Comparison of ENCODE assay signal across 7 mouse cellular contexts in genomic region chr7:30444154-30444970, GRCm38 (mm10). TPM values are rescaled to one million over a fixed set of nuclear protein-coding genes. Genes with fewer than 3 reads are reported as not detected.
DNase-seq lines count a peak whose midpoint lies in the region; ATAC-seq and TF ChIP-seq lines count a peak whose summit lies in the region.

No protein-coding gene starts in this region.

- in situ Hi-C loops in ES-E14 (cut with MboI; ENCODE audit: low sequenced_read_pairs in 2 of 2, unreplicated experiment in 2 of 2), result no loop called here

- peak overlapping the region; percentile 61 for H3K9ac ChIP-seq in ES-E14 (ENCODE audit: insufficient read depth, low read depth, low read length, poor library complexity, severe bottlenecking)
- H3K9ac ChIP-seq in forebrain, embryonic 11.5 days (ENCODE audit: low read length), result peak overlapping the region; percentile 74
- peak overlapping the region; percentile 60 for H3K9ac ChIP-seq in intestine, embryonic 15.5 days
- H3K9ac ChIP-seq in liver, embryonic 11.5 days (ENCODE audit: low read depth, low read length), result peak overlapping the region; percentile 53; the same call in 1 of the 2 replicates

- peak overlapping the region; percentile 56 to 74 for H3K4me3 ChIP-seq in ES-E14 (ENCODE audit: insufficient read depth in 1 of 2, low read depth in 1 of 2, low read length in 2 of 2, poor library complexity in 1 of 2, severe bottlenecking in 1 of 2)
- H3K4me3 ChIP-seq in forebrain, embryonic 11.5 days (ENCODE audit: low read depth, low read length), result peak overlapping the region; percentile 75
- peak overlapping the region; percentile 69 for H3K4me3 ChIP-seq in intestine, embryonic 15.5 days (replicated peaks)
- peak overlapping the region; percentile 65 for H3K4me3 ChIP-seq in liver, embryonic 11.5 days (ENCODE audit: low read depth, low read length)
- peak overlapping the region; percentile 89 for H3K4me3 ChIP-seq in olfactory bulb, adult 2 months (ENCODE audit: insufficient read depth, low read depth, low read length)

- no peak for DNase-seq in ES-E14 (ENCODE audit: low read depth, low spot score)
- peak; percentile 31 for DNase-seq in adrenal gland, adult 8-10 months
- DNase-seq in forebrain, embryonic 11.5 days (ENCODE audit: low spot score), result peak; percentile 89
- no peak for DNase-seq in liver, embryonic 11.5 days (ENCODE audit: low spot score)
- DNase-seq in thymus, postnatal 10 days (ENCODE audit: low spot score in 2 of 2), result no peak

- H3K27me3 ChIP-seq in forebrain, embryonic 11.5 days (ENCODE audit: control insufficient read depth, insufficient read depth, low read length), result no peaks in the 10 kb centered on the region
- H3K27me3 ChIP-seq in intestine, embryonic 15.5 days (replicated peaks), result peaks cover 8% of the 10 kb centered on the region
- H3K27me3 ChIP-seq in liver, embryonic 11.5 days (replicated peaks; ENCODE audit: control insufficient read depth, insufficient read depth, low read length), result peaks cover 42% of the 10 kb centered on the region

- peak; percentile 51 for ATAC-seq in forebrain, embryonic 11.5 days (replicated peaks; ENCODE audit: low FRiP score)
- ATAC-seq in intestine, embryonic 15.5 days, result peak; percentile 27
- 0 out of 2 replicates have a peak, but pooled peaks have one; percentile 26 for ATAC-seq in liver, embryonic 11.5 days (replicated peaks; ENCODE audit: low FRiP score)

- TF ChIP-seq CTCF in olfactory bulb, adult 2 months (IDR thresholded peaks at IDR 0.05; ENCODE audit: insufficient read depth, low read depth, low read length), result no peak

- peaks cover 32% of the 10 kb centered on the region for H3K36me3 ChIP-seq in ES-E14 (ENCODE audit: control insufficient read depth, insufficient read depth, low read length, poor library complexity, severe bottlenecking)
- no peaks in the 10 kb centered on the region for H3K36me3 ChIP-seq in forebrain, embryonic 11.5 days (ENCODE audit: control insufficient read depth, insufficient read depth, low read length)
- no peaks in the 10 kb centered on the region for H3K36me3 ChIP-seq in intestine, embryonic 15.5 days
- no peaks in the 10 kb centered on the region for H3K36me3 ChIP-seq in liver, embryonic 11.5 days (ENCODE audit: control insufficient read depth, insufficient read depth, low read length)

- peaks cover 0 to 12% of the 10 kb centered on the region in 2 experiments; a peak in 1 of 4 replicates for H3K4me1 ChIP-seq in ES-E14 (ENCODE audit: control insufficient read depth in 2 of 2, insufficient read depth in 2 of 2, low read length in 2 of 2, poor library complexity in 1 of 2)
- H3K4me1 ChIP-seq in forebrain, embryonic 11.5 days (replicated peaks; ENCODE audit: control insufficient read depth, insufficient read depth, low read length), result peaks cover 5% of the 10 kb centered on the region
- peaks cover 21% of the 10 kb centered on the region for H3K4me1 ChIP-seq in intestine, embryonic 15.5 days (replicated peaks)
- peaks cover 10% of the 10 kb centered on the region for H3K4me1 ChIP-seq in liver, embryonic 11.5 days (replicated peaks; ENCODE audit: control insufficient read depth, insufficient read depth, low read length)
- peaks cover 36% of the 10 kb centered on the region for H3K4me1 ChIP-seq in olfactory bulb, adult 2 months (ENCODE audit: control insufficient read depth, insufficient read depth, low read length)

- no peaks in the 10 kb centered on the region for H3K9me3 ChIP-seq in ES-E14 (ENCODE audit: control insufficient read depth, insufficient read depth, low read depth, low read length)
- no peaks in the 10 kb centered on the region for H3K9me3 ChIP-seq in forebrain, embryonic 11.5 days (ENCODE audit: control insufficient read depth, low read length)
- no peaks in the 10 kb centered on the region for H3K9me3 ChIP-seq in intestine, embryonic 15.5 days
- no peaks in the 10 kb centered on the region for H3K9me3 ChIP-seq in liver, embryonic 11.5 days (ENCODE audit: control insufficient read depth, low read length)

- H3K27ac ChIP-seq in ES-E14 (ENCODE audit: insufficient read depth, low read depth, low read length, poor library complexity, severe bottlenecking), result peak overlapping the region; percentile 30; the same call in 1 of the 2 replicates
- peak overlapping the region; percentile 75 for H3K27ac ChIP-seq in forebrain, embryonic 11.5 days (ENCODE audit: low read depth, low read length)
- no peak overlapping the region for H3K27ac ChIP-seq in intestine, embryonic 15.5 days
- no peak overlapping the region for H3K27ac ChIP-seq in liver, embryonic 11.5 days (ENCODE audit: low read depth, low read length)
- peak overlapping the region; percentile 95 for H3K27ac ChIP-seq in olfactory bulb, adult 2 months (ENCODE audit: insufficient read depth, low read depth, low read length)

- peak; percentile 30 for TF ChIP-seq POLR2A in olfactory bulb, adult 2 months (IDR thresholded peaks at IDR 0.05; ENCODE audit: insufficient read depth, low read depth, low read length)

- under 1% methylated on average over 38 of the region's 38 CpGs for WGBS in forebrain, embryonic 11.5 days
- 2% methylated on average over 38 of the region's 38 CpGs for WGBS in intestine, embryonic 15.5 days
- WGBS in liver, embryonic 11.5 days, result 2% methylated on average over 38 of the region's 38 CpGs
- under 1% methylated on average over 38 of the region's 38 CpGs for WGBS in olfactory bulb, adult 2 months

- H3K4me2 ChIP-seq in forebrain, embryonic 11.5 days (ENCODE audit: low read depth, low read length, severe bottlenecking), result peak overlapping the region; percentile 79
- H3K4me2 ChIP-seq in intestine, embryonic 15.5 days (replicated peaks), result peak overlapping the region; percentile 93
- H3K4me2 ChIP-seq in liver, embryonic 11.5 days, result peak overlapping the region; percentile 87

TF ChIP-seq in ES-E14, 5 proteins besides CTCF, POLR2A, EP300 and RAD21:
- TF ChIP-seq MAFK (IDR thresholded peaks at IDR 0.05; ENCODE audit: insufficient read depth, low read depth, low read length) (no peak), CHD2 (IDR thresholded peaks at IDR 0.05; ENCODE audit: low read depth, low read length) (no peak), HCFC1 (IDR thresholded peaks at IDR 0.05; ENCODE audit: borderline replicate concordance, insufficient read depth, low read length) (no peak), ZC3H11A (IDR thresholded peaks at IDR 0.05; ENCODE audit: borderline replicate concordance, low read depth, low read length) (no peak), ZNF384 (IDR thresholded peaks at IDR 0.05; ENCODE audit: low read depth, low read length) (no peak)

RNA-seq across cellular contexts. Expression of gene Aplp1, which starts 1.0 kb away (rescaled TPM):
- total RNA-seq in ES-E14 (2012; rRNA removed), result 36.9 and 63.7 TPM in 2 replicates
- 10 to 100 TPM; 45.2 to 59.3 (median 46.7) TPM for total RNA-seq in adrenal gland, adult 8-10 months (2022)
- 99.2 and 108 TPM in 2 replicates for polyA plus RNA-seq in forebrain, embryonic 11.5 days (2014; fragmentation: Nextera tagmentation; extraction: Ambion mirVana)
- polyA plus RNA-seq in intestine, embryonic 15.5 days (2015; fragmentation: Nextera tagmentation; extraction: Ambion mirVana), result 39.0 and 40.8 TPM in 2 replicates
- 18.4 and 19.1 TPM in 2 replicates for polyA plus RNA-seq in liver, embryonic 11.5 days (2014; fragmentation: Nextera tagmentation; extraction: Ambion mirVana)
- 174 TPM in 1 of 2 replicates, not detected in the other for polyA plus RNA-seq in olfactory bulb, adult 2 months (2012; ENCODE audit: insufficient read depth, insufficient read length, low replicate concordance, missing spikeins)

RNA-seq across cellular contexts. Expression of gene Kirrel2, which starts 13.1 kb away (rescaled TPM):
- 10.7 and 29.8 TPM in 2 replicates for total RNA-seq in ES-E14 (2012; rRNA removed)
- total RNA-seq in adrenal gland, adult 8-10 months (2022), result not detected
- 0.55 and 0.61 TPM in 2 replicates for polyA plus RNA-seq in forebrain, embryonic 11.5 days (2014; fragmentation: Nextera tagmentation; extraction: Ambion mirVana)
- 2.0 and 3.0 TPM in 2 replicates for polyA plus RNA-seq in intestine, embryonic 15.5 days (2015; fragmentation: Nextera tagmentation; extraction: Ambion mirVana)
- 0.22 and 0.95 TPM in 2 replicates for polyA plus RNA-seq in liver, embryonic 11.5 days (2014; fragmentation: Nextera tagmentation; extraction: Ambion mirVana)
- not detected in 2 replicates for polyA plus RNA-seq in olfactory bulb, adult 2 months (2012; ENCODE audit: insufficient read depth, insufficient read length, low replicate concordance, missing spikeins)

RNA-seq across cellular contexts. Expression of gene Nphs1, which starts 13.8 kb away (rescaled TPM):
- 45.7 and 72.5 TPM in 2 replicates for total RNA-seq in ES-E14 (2012; rRNA removed)
- total RNA-seq in adrenal gland, adult 8-10 months (2022), result not detected
- polyA plus RNA-seq in forebrain, embryonic 11.5 days (2014; fragmentation: Nextera tagmentation; extraction: Ambion mirVana), result 0.21 and 0.24 TPM in 2 replicates
- 1.3 and 3.3 TPM in 2 replicates for polyA plus RNA-seq in intestine, embryonic 15.5 days (2015; fragmentation: Nextera tagmentation; extraction: Ambion mirVana)
- 0.26 and 0.27 TPM in 2 replicates for polyA plus RNA-seq in liver, embryonic 11.5 days (2014; fragmentation: Nextera tagmentation; extraction: Ambion mirVana)
- not detected in 2 replicates for polyA plus RNA-seq in olfactory bulb, adult 2 months (2012; ENCODE audit: insufficient read depth, insufficient read length, low replicate concordance, missing spikeins)

RNA-seq across cellular contexts. Expression of gene Nfkbid, which starts 22.8 kb away (rescaled TPM):
- total RNA-seq in ES-E14 (2012; rRNA removed), result 4.2 and 8.2 TPM in 2 replicates
- total RNA-seq in adrenal gland, adult 8-10 months (2022), result 1 to 10 TPM in 3 of 4 experiments, under 1 TPM in 1; 0.73 to 2.4 (median 1.7) TPM
- polyA plus RNA-seq in forebrain, embryonic 11.5 days (2014; fragmentation: Nextera tagmentation; extraction: Ambion mirVana), result 1.3 and 1.6 TPM in 2 replicates
- 2.1 and 2.4 TPM in 2 replicates for polyA plus RNA-seq in intestine, embryonic 15.5 days (2015; fragmentation: Nextera tagmentation; extraction: Ambion mirVana)
- polyA plus RNA-seq in liver, embryonic 11.5 days (2014; fragmentation: Nextera tagmentation; extraction: Ambion mirVana), result 1.8 and 3.6 TPM in 2 replicates
- polyA plus RNA-seq in olfactory bulb, adult 2 months (2012; ENCODE audit: insufficient read depth, insufficient read length, low replicate concordance, missing spikeins), result not detected in 2 replicates

RNA-seq across cellular contexts. Expression of gene Hcst, which starts 24.7 kb away (rescaled TPM):
- not detected in 2 replicates for total RNA-seq in ES-E14 (2012; rRNA removed)
- total RNA-seq in adrenal gland, adult 8-10 months (2022), result 1 to 10 TPM in 3 of 4 experiments, under 1 TPM in 1; 0.98 to 2.3 (median 1.4) TPM
- polyA plus RNA-seq in forebrain, embryonic 11.5 days (2014; fragmentation: Nextera tagmentation; extraction: Ambion mirVana), result 1.0 TPM in 1 of 2 replicates, not detected in the other
- polyA plus RNA-seq in intestine, embryonic 15.5 days (2015; fragmentation: Nextera tagmentation; extraction: Ambion mirVana), result 2.2 and 2.5 TPM in 2 replicates
- 2.2 and 2.9 TPM in 2 replicates for polyA plus RNA-seq in liver, embryonic 11.5 days (2014; fragmentation: Nextera tagmentation; extraction: Ambion mirVana)
- not detected in 2 replicates for polyA plus RNA-seq in olfactory bulb, adult 2 months (2012; ENCODE audit: insufficient read depth, insufficient read length, low replicate concordance, missing spikeins)

Comparison
In these comparisons a context has a peak if more than half of its experiments do, and no peak if none do; other contexts are left out.
1. DNase-seq: peak in adrenal gland, adult 8-10 months (single experiment) and forebrain, embryonic 11.5 days (single experiment); none in ES-E14 (single experiment), liver, embryonic 11.5 days (single experiment) and thymus, postnatal 10 days (0 of 2).
2. H3K27ac ChIP-seq: peak in ES-E14 (single experiment), forebrain, embryonic 11.5 days (single experiment) and olfactory bulb, adult 2 months (single experiment); none in intestine, embryonic 15.5 days (single experiment) and liver, embryonic 11.5 days (single experiment).
3. Peak in every context shown above with its lines, with median percentiles within 50 percentile points of each other: H3K4me3 ChIP-seq, H3K9ac ChIP-seq, ATAC-seq and H3K4me2 ChIP-seq.